Mouse (Mus musculus) liver, embryonic 16.5 days (tissue): Measurements from ENCODE around the gene Anln. TPM values are rescaled to one million over a fixed set of nuclear protein-coding genes. Genes with fewer than 3 reads are reported as not detected.
"Not testable (repeated sequence)": the region's sequence is repeated elsewhere in the genome, so short reads cannot be mapped to it uniquely, and the experiment has no call there.

Source experiments
- ATAC-seq: fragments of 200-750 bp; cut with Nextera tagmentation; 2 replicates; pipeline ENCODE4 v1.8.0; 2017; ENCODE audit warnings: low read depth, mild to moderate bottlenecking, moderate number of reproducible peaks, moderate library complexity
- H3K27ac ChIP-seq: fragments of 300-500 bp; sonication (generic); 2 replicates; pipeline ENCODE4 v1.5.1; 2014; ENCODE audit warnings: mild to moderate bottlenecking, low read length
- H3K27me3 ChIP-seq: fragments of 300-500 bp; sonication (generic); 2 replicates; pipeline ENCODE4 v1.6.1; 2014; ENCODE audit warnings: low read depth, low read length, mixed read lengths; ENCODE audit not compliant: control insufficient read depth, insufficient read depth
- H3K36me3 ChIP-seq: fragments of 300-500 bp; sonication (generic); 2 replicates; pipeline ENCODE4 v1.6.1; 2014; ENCODE audit warnings: mild to moderate bottlenecking; ENCODE audit not compliant: control insufficient read depth, insufficient read depth
- H3K4me1 ChIP-seq: fragments of 300-500 bp; sonication (generic); 2 replicates; pipeline ENCODE4 v1.6.1; 2014; ENCODE audit warnings: low read depth, low read length, mixed read lengths; ENCODE audit not compliant: control insufficient read depth
- H3K4me2 ChIP-seq: fragments of 300-500 bp; sonication (generic); 2 replicates; pipeline ENCODE4 v1.6.1; 2014; ENCODE audit warnings: low read depth, low read length, mixed read lengths
- H3K4me3 ChIP-seq: fragments of 300-500 bp; sonication (generic); 2 replicates; pipeline ENCODE4 v1.5.1; 2014; ENCODE audit warnings: low read depth, mild to moderate bottlenecking, low read length
- H3K9ac ChIP-seq: fragments of 300-500 bp; sonication (generic); 2 replicates; pipeline ENCODE4 v1.6.1; 2014; ENCODE audit warnings: low read depth, low read length
- H3K9me3 ChIP-seq: fragments of 300-500 bp; sonication (generic); replicated peaks from 2 replicates; pipeline ENCODE4 v1.6.1; 2016; ENCODE audit warnings: low read length; ENCODE audit not compliant: control insufficient read depth
- WGBS: fragments of 180-500 bp; shearing (Covaris S2); extraction: QIAGEN DNeasy Blood & Tissue Kit; methylation state at CpG from one replicate; pipeline ENCODE4 v1.1.7; 2014; ENCODE audit not compliant: insufficient replicate concordance; 5-methylcytosine and 5-hydroxymethylcytosine counted together
- polyA plus RNA-seq: library from polyadenylated mRNA; unstranded; fragments of >200 nt; fragmentation: Nextera tagmentation; extraction: Ambion mirVana; gene quantifications from 2 replicates; pipeline ENCODE4 v1.2.1, GENCODE M21; 2015

Anln gene
- polyA plus RNA-seq, 1 experiment from 2014 or later, result 29.9 TPM

GRCm38 (mm10) chr9:22408344-22408743, 19.4 kb upstream of the Anln start:
- not testable (repeated sequence) for H3K9me3 ChIP-seq, H3K27ac ChIP-seq, H3K9ac ChIP-seq, H3K4me3 ChIP-seq, H3K27me3 ChIP-seq, ATAC-seq, H3K4me2 ChIP-seq, H3K36me3 ChIP-seq, H3K4me1 ChIP-seq
- WGBS, result 15% methylated on average over 4 of the region's 4 CpGs

DNA sequence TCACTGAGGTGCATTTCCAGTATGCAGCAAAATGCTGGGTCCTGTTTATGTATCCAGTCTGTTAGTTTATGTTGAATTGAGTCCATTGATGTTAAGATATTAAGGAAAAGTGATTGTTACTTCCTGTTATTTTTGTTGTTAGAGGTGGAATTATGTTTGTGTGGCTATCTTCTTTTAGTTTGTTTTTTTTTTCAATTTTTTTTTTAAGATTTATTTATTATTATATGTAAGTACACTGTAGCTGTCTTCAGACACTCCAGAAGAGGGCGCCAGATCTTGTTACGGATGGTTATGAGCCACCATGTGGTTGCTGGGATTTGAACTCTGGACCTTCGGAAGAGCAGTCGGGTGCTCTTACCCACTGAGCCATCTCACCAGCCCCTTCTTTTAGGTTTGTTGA, 18.6 kb upstream of the Anln start:
- H3K27ac ChIP-seq, H3K27me3 ChIP-seq, ATAC-seq, H3K36me3 ChIP-seq, H3K9me3 ChIP-seq, H3K9ac ChIP-seq, H3K4me1 ChIP-seq, H3K4me2 ChIP-seq, H3K4me3 ChIP-seq: not testable (repeated sequence)
- WGBS, result 68% methylated on average over 4 of the region's 4 CpGs

DNA sequence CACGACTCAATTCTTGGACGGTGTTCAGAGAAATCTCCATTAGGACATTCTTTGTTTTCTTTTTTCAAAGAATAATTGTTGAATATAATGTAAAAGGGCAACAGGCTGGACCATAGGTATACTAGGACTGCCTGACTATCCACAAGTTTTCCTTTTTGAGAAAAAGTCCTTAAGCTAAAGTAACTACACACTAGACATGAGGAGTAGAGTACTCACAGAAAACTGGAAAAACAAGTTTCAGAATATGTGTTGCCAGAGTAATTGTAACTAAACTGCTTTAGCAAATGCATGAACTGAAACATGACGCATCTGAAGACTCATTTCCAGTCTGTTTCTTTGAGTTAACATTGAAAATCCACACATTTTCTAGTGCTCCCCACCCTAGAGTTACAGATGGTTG, 16.4 kb upstream of the Anln start:
- Histone ChIP-seq H3K4me2 (no peak overlapping the region), H3K9ac (no peak overlapping the region), H3K4me1 (no peaks in the 10 kb centered on the region), H3K27ac (no peak overlapping the region), H3K9me3 (no peaks in the 10 kb centered on the region), H3K4me3 (no peak overlapping the region), H3K36me3 (no peaks in the 10 kb centered on the region), H3K27me3 (no peaks in the 10 kb centered on the region)
- ATAC-seq, result no peak
- 73% methylated on average over 3 of the region's 3 CpGs for WGBS

GRCm38 (mm10) chr9:22403501-22403900, 14.5 kb upstream of the Anln start:
- not testable (repeated sequence) for H3K9ac ChIP-seq, H3K36me3 ChIP-seq, ATAC-seq, H3K4me1 ChIP-seq, H3K4me3 ChIP-seq, H3K9me3 ChIP-seq, H3K27ac ChIP-seq, H3K27me3 ChIP-seq, H3K4me2 ChIP-seq
- WGBS, result 40% methylated on average over 2 of the region's 2 CpGs

DNA sequence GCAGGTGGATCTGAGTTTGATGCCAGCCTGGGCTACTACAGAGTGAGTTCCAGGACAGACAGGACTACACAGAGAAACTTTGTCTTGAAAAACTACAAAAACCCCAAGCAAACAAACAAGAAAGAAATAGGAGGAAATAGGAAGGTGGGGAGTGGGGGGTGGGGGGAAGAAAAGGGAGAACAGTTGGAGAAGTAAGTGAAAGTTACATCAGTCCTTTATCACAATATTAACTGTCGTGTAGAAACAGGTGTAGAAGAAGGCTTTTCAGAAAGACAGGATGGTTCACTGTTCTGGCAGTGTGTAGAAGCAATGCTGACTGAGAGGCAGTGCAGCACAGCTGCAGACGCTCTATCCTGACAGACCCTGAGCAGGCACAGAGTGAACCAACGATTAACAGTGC, 14.0 kb upstream of the Anln start:
- 56% methylated on average over 3 of the region's 3 CpGs for WGBS
- Histone ChIP-seq H3K36me3 (no peaks in the 10 kb centered on the region), H3K4me3 (no peak overlapping the region), H3K27ac (no peak overlapping the region), H3K4me1 (no peaks in the 10 kb centered on the region), H3K9me3 (no peaks in the 10 kb centered on the region), H3K9ac (no peak overlapping the region), H3K4me2 (no peak overlapping the region), H3K27me3 (no peaks in the 10 kb centered on the region)
- no peak for ATAC-seq

DNA sequence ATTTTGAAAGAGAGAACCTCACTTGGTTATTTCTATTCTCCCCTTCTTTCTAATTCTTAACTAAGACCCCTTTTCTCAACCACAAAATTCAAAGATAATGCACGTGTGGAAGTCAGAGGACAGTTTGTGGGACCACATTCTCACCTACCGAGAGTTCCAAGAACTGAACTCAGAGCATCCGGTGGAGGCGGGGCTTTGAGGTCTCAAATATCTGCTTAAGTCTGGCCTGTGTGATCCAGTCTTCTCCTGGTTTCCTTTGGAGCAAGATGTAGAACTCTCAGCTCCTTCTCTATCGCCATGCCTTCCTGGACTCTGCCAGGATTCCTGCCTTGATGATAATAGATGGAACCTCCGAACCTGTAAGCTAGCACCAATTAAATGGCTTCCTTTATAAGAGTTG, 13.0 kb upstream of the Anln start:
- no peaks in the 10 kb centered on the region for H3K27me3 ChIP-seq
- H3K9me3 ChIP-seq, result no peaks in the 10 kb centered on the region
- no peak overlapping the region for H3K9ac ChIP-seq
- H3K4me3 ChIP-seq, result no peak overlapping the region
- 63% methylated on average over 6 of the region's 6 CpGs for WGBS
- ATAC-seq, result no peak
- no peak overlapping the region for H3K27ac ChIP-seq
- no peaks in the 10 kb centered on the region for H3K36me3 ChIP-seq
- H3K4me1 ChIP-seq, result no peaks in the 10 kb centered on the region
- H3K4me2 ChIP-seq, result no peak overlapping the region

DNA sequence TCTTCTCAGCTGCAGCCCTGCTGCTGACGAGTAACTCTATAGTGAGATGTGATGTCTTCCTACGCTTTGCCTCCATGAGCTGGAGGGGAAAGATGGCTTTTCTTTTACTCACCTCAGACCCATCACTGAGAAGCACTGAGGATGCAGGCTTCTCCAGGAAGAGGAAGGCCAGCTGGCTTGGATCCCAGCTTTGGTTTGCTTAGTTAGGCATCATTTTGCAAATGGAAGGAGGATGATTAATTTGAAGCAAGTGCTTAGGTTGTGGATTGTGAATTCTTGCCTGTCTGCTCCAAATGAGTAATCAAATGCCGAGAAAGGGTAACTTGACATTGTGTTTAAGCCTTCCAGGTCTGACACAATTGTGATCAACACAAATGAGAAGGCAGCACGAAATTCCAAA, 10.0 kb upstream of the Anln start:
- 66% methylated on average over 4 of the region's 4 CpGs for WGBS
- Histone ChIP-seq H3K4me2 (no peak overlapping the region), H3K27ac (no peak overlapping the region), H3K27me3 (no peaks in the 10 kb centered on the region), H3K4me1 (no peaks in the 10 kb centered on the region), H3K9me3 (no peaks in the 10 kb centered on the region), H3K4me3 (no peak overlapping the region), H3K9ac (no peak overlapping the region), H3K36me3 (no peaks in the 10 kb centered on the region)
- no peak for ATAC-seq

- no peak for ATAC-seq
- H3K4me1 ChIP-seq, result peaks cover 8% of the 10 kb centered on the region
- no peaks in the 10 kb centered on the region for H3K9me3 ChIP-seq
- H3K27me3 ChIP-seq, result no peaks in the 10 kb centered on the region
- no peaks in the 10 kb centered on the region for H3K36me3 ChIP-seq
- H3K9ac ChIP-seq, result no peak overlapping the region
- H3K4me3 ChIP-seq, result no peak overlapping the region
- H3K27ac ChIP-seq, result no peak overlapping the region
- H3K4me2 ChIP-seq, result no peak overlapping the region
- WGBS, result 67% methylated on average over 2 of the region's 2 CpGs
These were observed 5.7 kb upstream of the Anln start for GRCm38 (mm10) chr9:22394725-22395124.

DNA sequence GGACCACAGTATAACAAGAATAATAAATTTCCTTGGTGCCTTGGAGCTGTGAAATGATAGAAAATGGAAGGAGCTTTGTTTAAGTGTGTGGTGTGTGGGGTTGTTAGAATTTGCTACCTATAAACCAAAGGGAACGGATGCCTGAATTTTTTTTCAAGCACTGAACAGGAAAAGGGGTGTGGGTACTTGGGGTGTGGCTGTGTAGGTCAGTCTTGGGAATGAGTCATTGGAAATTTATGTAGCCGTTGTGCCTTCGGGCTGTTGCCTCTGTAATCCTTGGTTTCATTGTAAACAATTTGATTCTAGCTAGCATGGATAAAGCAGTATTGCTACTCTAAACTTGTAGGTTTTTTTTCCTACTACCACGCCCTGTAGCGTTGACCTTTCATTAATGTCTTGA, 1.4 kb upstream of the Anln start:
- H3K4me2 ChIP-seq, result no peak overlapping the region
- H3K4me3 ChIP-seq, result no peak overlapping the region
- H3K36me3 ChIP-seq, result no peaks in the 10 kb centered on the region
- no peak overlapping the region for H3K9ac ChIP-seq
- no peaks in the 10 kb centered on the region for H3K27me3 ChIP-seq
- H3K27ac ChIP-seq, result no peak overlapping the region
- no peaks in the 10 kb centered on the region for H3K9me3 ChIP-seq
- no peak for ATAC-seq
- H3K4me1 ChIP-seq, result peaks cover 26% of the 10 kb centered on the region
- WGBS, result 69% methylated on average over 5 of the region's 5 CpGs
